Mouse (Mus musculus) cerebellum, adult 2 months (tissue): ENCODE data around the gene Wars.

Source experiments
- CTCF ChIP-seq: fragments of 200-500 bp; IDR thresholded peaks from 2 replicates; pipeline ENCODE4 v1.5.1; 2011; ENCODE audit warnings: low read depth, mild to moderate bottlenecking, control low read depth, low read length, moderate library complexity, borderline replicate concordance; ENCODE audit not compliant: insufficient read depth
- POLR2A ChIP-seq: fragments of 200-500 bp; IDR thresholded peaks from 2 replicates; pipeline ENCODE4 v1.6.1; 2011; ENCODE audit warnings: low read length, control low read depth, borderline replicate concordance; ENCODE audit not compliant: insufficient read depth

GRCm38 (mm10) chr12:108834337-108834736 is 59.6 kb downstream of the Wars start:
- TF ChIP-seq CTCF: no peak
- no peak for TF ChIP-seq POLR2A
